Mouse (Mus musculus): ENCODE results near the gene 9130008F23Rik.

DNA sequence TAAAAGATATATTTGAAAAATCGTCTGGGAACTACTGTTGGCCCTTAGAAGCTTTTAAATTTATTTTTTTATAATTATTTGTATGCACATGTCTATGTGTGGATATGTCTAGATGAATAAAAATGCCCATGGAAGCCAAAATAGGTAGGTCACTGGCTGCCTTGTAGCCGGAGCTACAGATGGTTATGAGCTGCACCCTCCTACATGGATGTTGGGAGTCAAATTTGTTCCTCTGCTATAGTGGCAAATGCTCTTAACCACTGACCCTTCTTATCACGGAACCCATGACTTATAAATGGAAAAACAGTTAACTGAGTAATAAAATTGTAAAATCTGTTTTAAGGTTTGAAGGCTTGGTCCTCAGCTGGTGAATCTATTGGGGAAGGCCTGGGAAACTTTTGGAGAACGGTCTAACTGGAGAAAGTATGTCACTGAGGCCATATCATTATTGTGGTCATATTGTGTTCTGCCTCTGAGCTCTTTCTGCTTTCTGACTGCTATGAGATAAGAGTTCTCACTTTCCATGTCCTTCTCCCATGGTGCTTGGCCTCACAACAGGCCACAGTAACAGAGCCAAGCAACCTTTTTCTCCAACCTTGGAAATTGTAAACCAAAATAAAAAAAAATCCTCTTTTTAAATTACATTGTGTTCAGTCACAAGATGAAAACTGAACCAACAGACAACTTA lies 7.6 kb upstream of the 9130008F23Rik start:
- no peak for TF ChIP-seq CTCF (IDR thresholded peaks at IDR 0.05; ENCODE audit: low read depth, low read length)
- no peak for TF ChIP-seq POLR2A (IDR thresholded peaks at IDR 0.05; ENCODE audit: borderline replicate concordance, low read depth, low read length)
